ENCODE assay signal across 15 mouse cellular contexts in genomic region chr2:31091182-31091581, GRCm38 (mm10).
"Had no signal": no experiment of that assay in that cellular context is flagged by ENCODE, and none has a peak within 500 bp of the region (broad histone marks: within the 10 kb centered on the region; RNA-seq: fewer than 3 reads in every experiment).

No protein-coding gene starts in this region.

- H3K27ac ChIP-seq: midbrain, embryonic 10.5 days; midbrain, embryonic 12.5 days; neural tube, embryonic 13.5 days had no signal

- DNase-seq: lung, adult 18-20 months; lung, embryonic 14.5 days; lung, postnatal 10 days; lung, postnatal 4 days; midbrain, embryonic 14.5 days; right cerebral cortex, postnatal 25 days; right cerebral cortex, postnatal 4 days; spleen, adult 18-20 months; thymus, adult 2 months; thymus, postnatal 25 days; thymus, postnatal 4 days had no signal

- H3K4me3 ChIP-seq: midbrain, embryonic 10.5 days; midbrain, embryonic 12.5 days; myocyte; neural tube, embryonic 13.5 days had no signal
